Mouse (Mus musculus): ENCODE data around the gene Pomp.

The Pomp gene

DNA sequence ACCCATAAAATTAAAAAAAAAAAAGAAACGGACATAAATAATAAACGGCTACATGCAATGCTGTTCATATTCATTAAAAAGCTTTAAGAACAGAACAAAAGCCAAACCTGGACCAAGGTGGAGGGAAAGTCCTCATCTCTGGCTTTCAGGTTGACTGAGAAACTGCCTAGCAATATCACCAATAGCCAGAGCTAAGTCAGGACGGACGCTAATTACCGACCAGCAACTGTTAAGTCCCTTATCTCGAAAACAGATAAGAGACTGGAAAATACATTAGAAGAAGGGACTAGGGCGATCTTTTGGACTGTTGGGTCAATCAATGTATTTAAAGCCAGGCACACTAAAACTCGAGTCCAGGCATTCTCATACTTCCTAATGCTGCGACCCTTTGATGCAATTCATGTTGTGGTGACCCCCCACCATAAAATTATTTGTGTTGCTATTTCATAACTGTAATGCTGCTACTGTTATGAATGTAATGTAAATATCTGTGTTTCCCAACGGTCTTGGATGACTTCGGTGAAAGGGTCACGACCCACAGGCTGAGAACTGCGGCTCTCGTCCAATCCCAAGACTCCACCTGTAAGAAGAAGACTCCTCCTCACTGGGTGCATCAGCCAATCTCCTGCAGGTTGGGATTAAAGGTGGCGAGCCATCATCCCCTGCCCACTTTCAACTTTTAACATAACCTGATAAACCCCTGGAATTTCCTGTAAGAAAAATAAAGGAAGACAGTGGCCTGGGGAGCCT, 41.9 kb downstream of the Pomp start:
- DNase-seq (ENCODE audit: low spot score) = no peak

DNA sequence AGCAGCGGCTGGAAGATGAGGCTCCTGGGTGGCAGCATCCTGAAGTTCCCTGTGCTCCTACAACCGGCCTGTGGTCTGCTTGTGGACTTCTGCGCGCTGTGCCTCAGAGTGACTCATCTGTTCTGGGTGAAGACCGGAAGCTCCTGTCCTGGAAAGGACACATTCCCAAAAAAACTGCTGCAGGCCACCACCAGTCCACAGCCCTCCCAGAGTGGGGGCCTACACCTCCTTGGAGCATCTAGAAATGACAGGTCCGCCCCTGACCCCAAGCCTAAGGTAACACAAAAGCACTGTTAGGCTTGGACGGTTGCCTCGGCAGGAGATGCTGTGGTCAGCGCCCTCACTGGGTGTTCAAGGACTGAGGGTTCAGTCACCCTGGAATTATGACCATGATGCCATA, 42.9 kb downstream of the Pomp start:
- no peak for DNase-seq (ENCODE audit: low spot score)

DNA sequence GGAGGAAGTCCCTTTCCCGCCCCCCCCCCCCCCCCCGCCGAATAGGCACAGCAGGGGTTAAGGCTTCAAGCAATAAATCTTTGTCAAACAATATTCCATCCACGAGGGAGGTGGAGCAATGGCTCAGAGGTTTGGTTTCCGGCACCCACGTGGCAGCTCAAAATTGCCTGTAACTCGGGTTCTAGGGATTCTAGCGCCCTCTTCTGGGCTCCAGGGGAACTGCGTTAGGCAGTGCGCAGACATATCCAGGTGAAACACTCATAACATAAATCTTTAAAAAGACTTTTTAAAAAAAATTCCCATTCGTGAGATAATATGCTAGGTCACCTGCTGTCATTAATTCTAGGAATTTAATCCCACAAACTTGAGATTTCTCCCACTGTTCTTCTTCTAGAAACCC, 46.9 kb downstream of the Pomp start:
- DNase-seq (ENCODE audit: low spot score) = no peak

DNA sequence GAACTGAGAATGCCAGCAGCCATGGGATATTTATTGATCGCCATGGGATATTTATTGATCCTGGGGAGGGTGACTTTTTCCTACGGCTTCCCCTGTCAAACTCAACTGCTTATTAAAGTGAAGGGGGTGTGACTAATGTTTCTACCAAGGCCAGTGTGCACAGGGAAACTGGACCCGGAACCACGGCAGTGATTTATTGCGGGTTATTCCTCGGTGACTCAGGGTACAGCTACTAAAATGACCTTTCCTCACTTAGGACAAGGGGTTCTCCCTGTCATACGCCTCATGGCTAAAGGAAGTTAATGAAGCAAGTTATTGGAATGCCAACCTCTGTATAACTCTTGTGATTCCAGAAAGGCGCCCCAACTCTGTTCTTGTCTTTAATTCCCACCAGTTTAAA, 47.6 kb downstream of the Pomp start:
- no peak for DNase-seq (ENCODE audit: low spot score)

DNA sequence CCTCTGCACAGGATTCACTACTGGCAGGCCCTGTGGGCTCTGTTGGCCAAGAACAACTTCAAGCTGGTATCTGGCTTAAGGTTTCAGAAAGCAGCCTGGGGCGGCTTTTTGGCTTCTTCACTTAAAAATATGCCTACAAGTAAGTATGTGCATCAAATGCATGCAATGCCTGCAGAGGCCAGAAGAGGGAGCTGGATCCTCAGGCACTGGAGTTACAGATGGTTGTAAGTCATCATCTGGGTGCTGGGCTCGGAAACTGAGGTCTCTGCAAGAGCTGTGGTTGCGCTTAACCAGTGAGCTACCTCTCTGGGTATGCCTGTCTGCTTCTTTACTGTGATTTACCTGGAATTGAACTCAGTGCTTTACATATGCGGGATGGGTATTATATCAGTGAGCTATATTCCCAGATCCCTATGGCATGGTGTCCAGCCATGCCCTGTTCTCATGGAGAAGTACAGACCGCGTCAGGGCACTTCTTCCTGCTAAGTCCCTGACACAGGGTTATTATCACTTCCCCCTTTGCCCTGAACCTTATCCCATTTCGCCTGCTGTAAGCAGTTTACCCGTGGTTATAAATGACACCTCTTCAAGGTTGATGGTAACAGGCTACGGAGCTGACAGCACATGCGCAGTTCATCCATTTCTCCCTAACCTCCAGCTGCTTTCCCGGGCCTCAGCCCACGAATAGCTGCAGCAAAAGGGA, 50.7 kb downstream of the Pomp start:
- DNase-seq (ENCODE audit: low spot score) = no peak

DNA sequence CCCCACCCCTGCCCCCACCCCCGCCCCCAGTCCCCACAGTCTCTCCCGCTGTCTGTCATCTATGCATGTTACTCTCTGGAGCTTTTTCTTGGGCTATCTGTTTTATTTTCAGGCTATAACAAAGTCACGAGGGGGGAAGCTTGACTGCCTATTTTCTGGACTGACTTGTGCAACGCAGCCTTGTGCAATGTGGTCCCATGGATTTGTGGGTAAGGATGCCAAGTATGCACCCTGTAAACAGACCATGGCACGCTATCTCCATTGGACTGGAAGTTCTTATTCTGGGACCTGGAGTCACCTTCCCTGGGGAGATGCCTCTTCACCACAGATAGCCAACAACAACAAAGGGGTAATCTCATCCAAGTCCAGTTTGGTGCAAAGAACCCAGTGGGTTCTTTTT, 51.5 kb downstream of the Pomp start:
- no peak for DNase-seq (ENCODE audit: low spot score)

DNA sequence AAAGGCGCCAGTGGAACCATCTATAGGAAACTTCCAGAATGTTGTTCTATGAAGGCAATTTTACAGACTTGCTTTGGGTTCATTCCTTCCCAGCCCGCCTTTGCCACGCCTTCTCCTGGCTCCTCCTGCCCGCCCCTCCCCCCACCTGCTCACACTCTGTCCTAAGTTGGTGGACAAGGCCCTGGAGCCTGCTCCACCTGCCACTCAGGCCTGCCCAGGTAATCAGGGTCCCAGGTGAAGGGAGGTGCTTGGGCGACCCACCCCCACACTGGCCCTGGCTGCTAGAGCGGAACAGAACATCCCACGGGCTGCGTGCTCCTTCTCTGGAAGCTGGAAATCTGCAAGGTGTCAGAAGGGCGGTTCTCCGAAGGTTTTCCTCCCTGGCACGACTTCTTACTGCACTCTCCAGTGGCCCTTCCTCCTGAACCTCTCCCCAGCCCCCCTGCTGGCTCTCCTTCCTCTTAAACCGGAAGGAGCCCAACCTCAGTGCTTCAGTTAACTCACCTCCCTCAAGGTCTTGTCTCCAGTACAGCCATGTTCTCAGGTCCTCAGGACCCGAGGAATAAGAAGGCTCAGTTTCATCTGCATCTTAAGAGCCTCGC, 53.1 kb downstream of the Pomp start:
- DNase-seq (ENCODE audit: low spot score) = no peak

DNA sequence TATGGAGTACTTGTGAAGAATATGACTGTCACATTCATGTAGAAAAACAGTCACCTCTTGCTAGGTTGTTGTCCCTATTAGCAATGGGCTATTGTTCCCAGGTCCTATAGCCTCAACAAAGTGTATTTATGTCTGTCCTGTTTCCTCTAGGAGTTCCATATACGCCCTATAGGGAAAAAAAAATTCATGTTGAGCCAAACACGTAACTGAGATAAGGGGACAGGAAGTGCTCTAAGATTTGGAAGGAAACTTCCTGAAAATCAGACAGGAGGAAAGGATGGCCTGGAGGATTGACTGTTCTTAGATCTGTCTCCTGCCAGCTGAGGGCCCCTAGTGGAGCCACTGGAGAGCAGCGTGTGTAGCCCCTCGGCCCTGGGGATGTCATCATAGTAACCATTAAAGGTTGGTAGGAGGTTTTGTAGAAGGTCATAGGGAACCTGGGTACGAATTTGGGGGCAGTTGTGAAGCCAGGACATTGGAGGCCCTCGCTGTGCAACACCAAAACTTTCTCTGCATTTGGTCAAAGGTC, 54.8 kb downstream of the Pomp start:
- no peak for DNase-seq (ENCODE audit: low spot score)

DNA sequence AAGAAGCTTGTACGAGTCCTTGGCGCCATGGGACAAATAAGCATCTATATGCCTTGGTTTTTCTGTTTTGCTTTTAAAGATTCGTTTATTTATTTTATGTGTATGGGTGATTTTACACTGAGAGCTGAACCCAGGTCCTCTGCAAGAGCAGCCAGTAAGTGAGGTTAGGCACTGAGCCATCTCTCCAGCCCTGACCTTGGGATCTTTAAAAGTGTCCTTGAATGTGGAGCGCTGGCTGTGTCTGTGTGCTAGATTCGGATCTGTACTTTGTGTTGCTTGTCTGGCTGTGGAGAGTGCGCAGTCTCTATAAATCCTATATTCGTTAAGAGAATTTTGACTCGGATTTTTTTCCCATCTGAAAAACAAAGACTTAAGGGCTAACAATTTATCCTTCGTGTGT, 55.9 kb downstream of the Pomp start:
- no peak for DNase-seq (ENCODE audit: low spot score)

DNA sequence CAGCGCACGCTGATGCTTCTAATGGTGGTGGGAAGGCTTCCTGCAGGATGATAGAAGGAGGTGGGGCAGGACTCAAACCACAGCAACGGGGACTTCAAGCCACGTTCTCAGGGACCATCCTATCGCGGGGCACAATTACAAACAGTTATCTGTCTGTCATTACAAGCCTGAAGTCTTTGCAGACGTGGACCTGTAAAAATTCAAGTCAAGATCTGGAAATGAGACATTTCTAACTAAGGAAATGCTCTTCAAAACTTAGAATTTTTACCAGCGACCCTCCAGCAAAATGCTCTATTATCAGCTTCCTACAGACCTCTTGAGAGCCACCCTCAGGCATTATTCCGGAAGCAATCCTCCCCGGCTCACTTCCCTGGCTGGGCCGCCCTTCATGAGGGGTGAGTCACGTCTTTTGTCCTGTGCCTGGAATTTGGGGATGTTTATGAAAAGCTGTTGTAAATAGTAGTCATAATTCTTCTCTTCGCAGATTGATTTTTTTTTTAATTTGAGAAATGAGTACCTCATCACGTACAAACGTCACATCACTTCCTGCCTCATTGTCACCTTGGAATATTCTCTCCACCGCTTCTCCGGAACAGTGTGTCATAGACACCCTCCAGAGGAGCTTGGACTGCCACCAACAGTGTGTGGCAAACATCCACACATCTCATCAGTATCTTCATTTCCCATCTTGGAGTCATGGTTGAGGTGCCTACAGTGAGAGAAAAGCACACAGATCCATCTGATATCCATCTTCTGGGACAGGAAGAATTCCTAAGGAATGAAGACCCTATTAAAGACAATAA, 58.0 kb downstream of the Pomp start:
- no peak for DNase-seq (ENCODE audit: low spot score)

DNA sequence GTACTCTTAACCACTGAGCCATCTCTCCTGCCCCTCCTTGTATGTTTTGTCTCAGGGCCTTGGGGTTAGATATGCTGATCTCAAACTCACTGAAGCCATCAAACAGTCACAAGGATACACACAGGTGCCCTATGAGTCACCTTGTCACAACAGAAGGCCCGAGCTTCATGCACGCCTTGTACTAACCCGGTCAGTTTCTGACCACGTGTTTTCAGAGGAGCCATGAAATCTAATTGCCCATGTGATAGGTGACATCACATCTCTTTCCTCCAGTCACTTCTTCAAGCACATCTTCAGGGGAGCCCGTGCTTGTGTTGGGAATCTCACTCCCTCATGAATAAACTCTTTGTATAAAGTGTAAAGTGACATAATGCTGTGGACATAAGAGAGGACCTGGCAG, 64.4 kb downstream of the Pomp start:
- no peak for DNase-seq (ENCODE audit: low spot score)
